In genomic region chr8:85661995-85662394, GRCm38 (mm10) we compare ENCODE assay signal across 9 mouse cellular contexts. TPM values are rescaled to one million over a fixed set of nuclear protein-coding genes. Genes with fewer than 3 reads are reported as not detected.
A peak's percentile ranks its signal among the peaks of the same experiment; 100 is the strongest.
DNase-seq lines count a peak whose midpoint lies in the region; TF ChIP-seq lines count a peak whose summit lies in the region.
"Had no signal": no experiment of that assay in that cellular context is flagged by ENCODE, and none has a peak within 500 bp of the region (broad histone marks: within the 10 kb centered on the region; RNA-seq: fewer than 3 reads in every experiment).

No protein-coding gene starts in this region.

- H3K27ac ChIP-seq in heart, embryonic 10.5 days: no peak overlapping the region
- H3K27ac ChIP-seq: liver, embryonic 13.5 days had no signal

- peak; percentile 76 for DNase-seq in heart, adult 11 months
- DNase-seq in heart, embryonic 10.5 days (ENCODE audit: low spot score): no peak
- peak; percentile 66 to 73 for DNase-seq in B cell, adult 2 months
- DNase-seq in brain, embryonic 14.5 days (ENCODE audit: low read depth): peak; percentile 67
- DNase-seq in frontal cortex, adult 2 months (ENCODE audit: extremely low spot score in 1 of 2, low spot score in 1 of 2): peak; percentile 14 to 74
- peak; percentile 81 to 84 for DNase-seq in kidney, postnatal 4 days
- DNase-seq in lung, postnatal 25 days (ENCODE audit: low spot score): peak; percentile 41
- peak; percentile 24 to 71 for DNase-seq in spleen, postnatal 4 days (ENCODE audit: low spot score in 2 of 2)
- DNase-seq: liver, embryonic 13.5 days had no signal

- H3K9me3 ChIP-seq in heart, embryonic 10.5 days: no peaks in the 10 kb centered on the region
- H3K9me3 ChIP-seq: liver, embryonic 13.5 days had no signal

- TF ChIP-seq POLR2A in brain, embryonic 14.5 days (IDR thresholded peaks at IDR 0.05; ENCODE audit: borderline replicate concordance, extremely low read depth, insufficient read depth, insufficient read length, poor library complexity, severe bottlenecking): no peak

- no peaks in the 10 kb centered on the region for H3K27me3 ChIP-seq in heart, embryonic 10.5 days (ENCODE audit: insufficient read depth, poor library complexity, severe bottlenecking)
- H3K27me3 ChIP-seq: liver, embryonic 13.5 days had no signal

- H3K36me3 ChIP-seq in heart, embryonic 10.5 days: no peaks in the 10 kb centered on the region
- H3K36me3 ChIP-seq: liver, embryonic 13.5 days had no signal

- 84% methylated on average over 5 of the region's 5 CpGs for WGBS in heart, embryonic 10.5 days

- H3K4me3 ChIP-seq in heart, embryonic 10.5 days: no peak overlapping the region
- H3K4me3 ChIP-seq: liver, embryonic 13.5 days had no signal

- H3K4me1 ChIP-seq in heart, embryonic 10.5 days: no peaks in the 10 kb centered on the region
- H3K4me1 ChIP-seq: liver, embryonic 13.5 days had no signal

- TF ChIP-seq CTCF in brain, embryonic 14.5 days (IDR thresholded peaks at IDR 0.05; ENCODE audit: borderline replicate concordance, extremely low read depth, insufficient read depth, insufficient read length): peak; percentile 60; the same call in 1 of the 2 replicates

RNA-seq across cellular contexts. Expression of gene Neto2, which starts 38.7 kb away (rescaled TPM):
- 4.9 and 6.9 TPM in 2 replicates for polyA plus RNA-seq in heart, embryonic 10.5 days (2016; fragmentation: Nextera tagmentation; extraction: Ambion mirVana)
- 46.1 and 51.6 TPM in 2 replicates for polyA plus RNA-seq in brain, embryonic 14.5 days (2012; rRNA removed)
- 29.8 and 31.2 TPM in 2 replicates for polyA plus RNA-seq in frontal cortex, adult 2 months (2012; rRNA removed)
